Mouse (Mus musculus) adrenal gland, adult 18-20 months (tissue): ENCODE results near the gene Itpkb. TPM values are rescaled to one million over a fixed set of nuclear protein-coding genes. Genes with fewer than 3 reads are reported as not detected.

Source experiments
- DNase-seq, 2 experiments: peaks; one replicate each; pipeline ENCODE4 v3.0.0; 2021 to 2022; ENCODE audit warnings: low spot score in 2 of 2
- total RNA-seq, 2 experiments: library from RNA; stranded (reverse); gene quantifications; 1 replicate in 1 of 2; 2 replicates in 1 of 2; pipeline ENCODE4 v1.2.3; 2021

Itpkb gene
- total RNA-seq, 2 experiments from 2014 or later, result 49.3 to 58.6 TPM

- no peak for DNase-seq
Measured at GRCm38 (mm10) chr1:180410306-180410705, 80.0 kb downstream of the Itpkb start.

- DNase-seq, result no peak
Measured at GRCm38 (mm10) chr1:180415064-180415463, 84.8 kb downstream of the Itpkb start.

GRCm38 (mm10) chr1:180415836-180416235 lies 85.6 kb downstream of the Itpkb start:
- no peak for DNase-seq

GRCm38 (mm10) chr1:180417118-180417517 lies 86.8 kb downstream of the Itpkb start:
- DNase-seq, result no peak

GRCm38 (mm10) chr1:180419059-180419458 lies 88.8 kb downstream of the Itpkb start:
- no peak for DNase-seq

GRCm38 (mm10) chr1:180420496-180421164 lies 90.3 kb downstream of the Itpkb start:
- DNase-seq, result no peak

GRCm38 (mm10) chr1:180421165-180421909 lies 91.1 kb downstream of the Itpkb start:
- DNase-seq, result no peak

- DNase-seq, result peak in 1 of 2 experiments; percentile 74
Measured at GRCm38 (mm10) chr1:180422076-180422828, 92.0 kb downstream of the Itpkb start.

GRCm38 (mm10) chr1:180423008-180423639 lies 92.8 kb downstream of the Itpkb start:
- DNase-seq, result no peak

- DNase-seq, result no peak
Measured at GRCm38 (mm10) chr1:180423931-180424330, 93.6 kb downstream of the Itpkb start.

- no peak for DNase-seq
Measured at GRCm38 (mm10) chr1:180426405-180426804, 96.1 kb downstream of the Itpkb start.

GRCm38 (mm10) chr1:180427685-180428084 lies 97.4 kb downstream of the Itpkb start:
- no peak for DNase-seq

- peak in 1 of 2 experiments; percentile 70 for DNase-seq
Measured at GRCm38 (mm10) chr1:180428101-180428712, 97.9 kb downstream of the Itpkb start.

GRCm38 (mm10) chr1:180428871-180429270 lies 98.6 kb downstream of the Itpkb start:
- no peak for DNase-seq

GRCm38 (mm10) chr1:180429819-180430218 lies 99.5 kb downstream of the Itpkb start:
- DNase-seq, result no peak

GRCm38 (mm10) chr1:180431833-180432232 lies 101.5 kb downstream of the Itpkb start:
- DNase-seq, result no peak

- DNase-seq, result no peak
Measured at GRCm38 (mm10) chr1:180433098-180433538, 102.8 kb downstream of the Itpkb start.

- DNase-seq, result no peak
Measured at GRCm38 (mm10) chr1:180433796-180434566, 103.7 kb downstream of the Itpkb start.

- DNase-seq, result no peak
Measured at GRCm38 (mm10) chr1:180434925-180435324, 104.6 kb downstream of the Itpkb start.

- DNase-seq, result no peak
Measured at GRCm38 (mm10) chr1:180439496-180439895, 109.2 kb downstream of the Itpkb start.
